Comparison of ENCODE assay signal across 8 mouse cellular contexts in the genomic region with DNA sequence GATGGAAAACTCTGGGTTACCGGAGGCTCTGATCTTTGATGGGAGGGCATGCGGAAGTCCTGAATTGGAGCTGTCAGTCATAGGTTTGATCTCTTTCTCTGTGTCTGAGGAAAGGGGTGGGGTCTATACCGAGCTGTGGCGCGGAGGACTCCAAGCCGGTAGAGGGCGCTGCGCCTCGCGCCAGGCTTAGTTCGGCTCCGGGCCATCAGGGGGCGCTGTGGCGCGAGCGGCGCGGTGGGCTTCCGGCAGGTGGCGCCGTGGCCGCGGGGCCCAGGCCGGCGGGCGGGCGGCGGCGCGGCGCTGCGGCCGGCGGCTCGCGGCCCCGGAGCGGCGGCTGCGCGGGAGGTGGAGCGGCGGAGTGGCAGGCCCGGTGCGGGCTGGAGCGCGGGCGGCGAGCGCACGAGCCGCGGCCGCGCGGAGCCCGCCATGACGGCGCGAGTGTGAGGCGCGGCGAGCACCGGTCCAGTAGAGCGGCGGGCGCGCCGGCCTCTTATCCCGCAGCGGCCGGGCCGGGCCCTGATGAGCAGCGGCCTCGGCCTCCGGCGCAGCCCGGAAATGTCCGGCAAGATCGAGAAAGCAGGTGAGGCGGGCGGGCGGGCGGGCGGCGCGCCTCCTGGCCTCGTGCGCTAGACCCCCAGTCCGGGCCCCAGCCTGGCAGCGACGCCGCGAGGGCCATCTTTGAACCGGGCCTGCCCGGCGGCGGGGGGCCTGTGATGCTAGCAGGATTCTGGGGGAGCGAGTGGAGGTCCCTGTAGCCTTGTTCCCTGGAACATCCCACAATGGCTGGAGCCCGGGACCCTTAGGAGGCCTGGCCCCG. TPM values are rescaled to one million over a fixed set of nuclear protein-coding genes. Genes with fewer than 3 reads are reported as not detected.
DNase-seq lines count a peak whose midpoint lies in the region; ATAC-seq lines count a peak whose summit lies in the region.

A gene (plus strand): TSS at position 237 of the 817 bp plus-strand sequence.

- no peaks in the 10 kb centered on the region for H3K9me3 ChIP-seq in hindbrain, embryonic 15.5 days

- ATAC-seq in hindbrain, embryonic 15.5 days (ENCODE audit: low FRiP score, low read depth) = peak; percentile 85

- H3K4me1 ChIP-seq in hindbrain, embryonic 15.5 days (replicated peaks) = peaks cover 33% of the 10 kb centered on the region

- H3K4me3 ChIP-seq in hindbrain, embryonic 15.5 days = peak within 1 kb of the TSS; percentile 92

- no peaks in the 10 kb centered on the region for H3K27me3 ChIP-seq in hindbrain, embryonic 15.5 days

- peak within 1 kb of the TSS; percentile 90 for H3K27ac ChIP-seq in hindbrain, embryonic 15.5 days (replicated peaks)

- peak; percentile 92 for DNase-seq in T-cell, adult 2 months (ENCODE audit: low spot score)
- peak; percentile 88 to 94 for DNase-seq in cerebellum, postnatal 36 days
- peak; percentile 88 for DNase-seq in gastrocnemius, adult 18-20 months (ENCODE audit: low spot score)
- DNase-seq in layer of hippocampus, postnatal 36 days = peak; percentile 85 to 90
- DNase-seq in lung, postnatal 36 days = peak; percentile 77
- DNase-seq in retina, embryonic 14.5 days (ENCODE audit: low spot score) = peak; percentile 89
- DNase-seq in thymus, postnatal 4 days = peak; percentile 95

- H3K36me3 ChIP-seq in hindbrain, embryonic 15.5 days = no peaks in the 10 kb centered on the region

- peak within 1 kb of the TSS; percentile 88 for H3K4me2 ChIP-seq in hindbrain, embryonic 15.5 days

- 1% methylated on average over 81 of the region's 101 CpGs for WGBS in hindbrain, embryonic 15.5 days

- H3K9ac ChIP-seq in hindbrain, embryonic 15.5 days = peak within 1 kb of the TSS; percentile 87

RNA-seq across cellular contexts. Expression of the gene that starts here (rescaled TPM):
- total RNA-seq in gastrocnemius, adult 18-20 months (2021) = 100 to 1,000 TPM; 137 to 155 TPM
- 21.8 and 23.4 TPM in 2 replicates for polyA plus RNA-seq in hindbrain, embryonic 15.5 days (2015; fragmentation: Nextera tagmentation; extraction: Ambion mirVana)
- 10 to 100 TPM; 94.0 to 99.0 TPM for total RNA-seq in layer of hippocampus, postnatal 36 days (2021)

Comparison
In these comparisons a context has a peak if more than half of its experiments do, and no peak if none do; other contexts are left out.
1. Peak in every context shown above with its lines: DNase-seq, ATAC-seq, H3K4me3 ChIP-seq and H3K27ac ChIP-seq.